Mouse (Mus musculus): ENCODE measurements around the gene Arhgef3. TPM values are rescaled to one million over a fixed set of nuclear protein-coding genes. Genes with fewer than 3 reads are reported as not detected.
A peak's percentile ranks its signal among the peaks of the same experiment; 100 is the strongest.

Gene Arhgef3
- total and polyA plus RNA-seq, 3 experiments, result 11.1 to 27.8 (median 23.0) TPM

DNA sequence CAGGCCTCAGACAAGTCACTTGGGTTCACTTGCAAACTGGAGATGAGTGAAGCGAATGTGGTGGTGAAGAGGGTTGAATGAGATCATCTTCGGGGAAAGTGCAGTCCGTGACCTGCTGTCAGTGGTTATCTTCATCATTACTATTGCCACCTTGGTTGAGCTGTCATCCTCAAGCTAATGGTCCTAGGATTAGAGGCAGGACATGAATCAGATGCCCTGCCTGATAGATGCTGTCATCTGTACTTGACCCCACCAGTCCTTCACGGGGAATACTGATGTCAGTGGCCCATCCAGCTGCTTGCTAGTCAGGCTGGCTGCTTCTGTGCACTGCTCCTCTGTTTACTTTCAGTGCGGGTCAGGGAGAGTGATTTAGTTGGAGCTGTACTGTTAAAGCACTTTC lies 53.7 kb downstream of the Arhgef3 start:
- Histone ChIP-seq H3K79me2 (replicated peaks; ENCODE audit: control insufficient read depth, insufficient read depth, low read length) (no peaks in the 10 kb centered on the region), H3K36me3 (ENCODE audit: control insufficient read depth, insufficient read depth, low read length) (peaks cover 3% of the 10 kb centered on the region; the same call in 1 of the 2 replicates), H3K9ac (ENCODE audit: low read depth, low read length) (no peak overlapping the region), H3K4me3 (no peak overlapping the region), H3K4me1 (ENCODE audit: control insufficient read depth, insufficient read depth, low read length) (peaks cover 18% of the 10 kb centered on the region), H3K27me3 (ENCODE audit: control insufficient read depth, insufficient read depth, low read length) (no peaks in the 10 kb centered on the region), H3K27ac (no peak overlapping the region)
- 81% methylated on average over 5 of the region's 5 CpGs for WGBS
- TF ChIP-seq POLR2A (IDR thresholded peaks at IDR 0.05; ENCODE audit: insufficient read depth, low read depth, low read length) (no peak), EP300 (IDR thresholded peaks at IDR 0.05; ENCODE audit: insufficient read depth, low read depth, low read length) (no peak), CTCF (IDR thresholded peaks at IDR 0.05) (no peak)
- intact Hi-C loops (cut with DNase I), result no loop called here
- no peak for DNase-seq

DNA sequence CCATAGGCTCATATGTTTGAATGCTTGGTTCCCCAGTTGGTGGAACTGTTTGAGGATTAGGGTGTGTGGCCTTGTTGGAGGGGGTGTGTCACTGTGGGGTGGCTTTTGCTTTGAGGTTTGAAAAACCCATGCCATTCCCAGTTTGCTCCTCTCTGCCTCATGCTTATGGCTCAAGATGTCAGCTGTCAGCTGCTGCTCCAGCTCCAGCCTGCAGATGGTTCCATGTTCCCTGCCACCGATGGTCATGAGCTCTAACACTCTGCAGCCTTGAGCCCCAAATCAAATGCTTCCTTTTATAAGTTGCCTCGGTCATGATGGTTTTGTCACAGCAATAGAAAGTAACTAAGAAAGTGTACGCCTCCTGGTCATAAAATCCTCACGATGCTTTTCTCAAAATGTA lies 54.6 kb downstream of the Arhgef3 start:
- Histone ChIP-seq H3K4me1 (ENCODE audit: control insufficient read depth, insufficient read depth, low read length) (peaks cover 22% of the 10 kb centered on the region), H3K9ac (ENCODE audit: low read depth, low read length) (no peak overlapping the region), H3K4me3 (no peak overlapping the region), H3K27me3 (ENCODE audit: control insufficient read depth, insufficient read depth, low read length) (no peaks in the 10 kb centered on the region), H3K27ac (no peak overlapping the region), H3K36me3 (ENCODE audit: control insufficient read depth, insufficient read depth, low read length) (peaks cover 3% of the 10 kb centered on the region; the same call in 1 of the 2 replicates), H3K79me2 (replicated peaks; ENCODE audit: control insufficient read depth, insufficient read depth, low read length) (no peaks in the 10 kb centered on the region)
- TF ChIP-seq CTCF (IDR thresholded peaks at IDR 0.05), result no peak
- no peak for TF ChIP-seq EP300 (IDR thresholded peaks at IDR 0.05; ENCODE audit: insufficient read depth, low read depth, low read length)
- no peak for TF ChIP-seq POLR2A (IDR thresholded peaks at IDR 0.05; ENCODE audit: insufficient read depth, low read depth, low read length)
- no peak for DNase-seq
- WGBS, result 84% methylated on average over 4 of the region's 4 CpGs
- intact Hi-C loops (cut with DNase I), result no loop called here

DNA sequence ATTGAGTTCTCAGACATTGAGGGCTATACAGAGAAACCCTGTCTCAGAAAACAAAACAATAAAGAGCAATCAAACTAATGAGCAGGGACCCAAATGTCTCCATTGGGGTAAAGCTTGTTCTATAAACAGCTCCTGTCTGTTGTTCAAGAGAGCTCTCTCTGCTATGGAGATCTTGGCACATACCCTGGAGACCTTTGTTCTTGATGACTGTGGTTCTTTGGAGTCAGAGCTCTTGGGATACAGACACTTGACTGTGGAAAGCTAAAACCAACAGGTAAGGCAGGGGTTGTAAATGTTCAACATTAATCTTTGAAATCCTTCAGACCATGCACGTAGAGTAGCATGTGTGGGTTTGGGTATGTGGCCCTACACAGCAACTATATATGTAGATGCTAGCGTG lies 55.7 kb downstream of the Arhgef3 start:
- Histone ChIP-seq H3K27ac (peak overlapping the region; percentile 55; the same call in 1 of the 2 replicates), H3K4me3 (no peak overlapping the region), H3K27me3 (ENCODE audit: control insufficient read depth, insufficient read depth, low read length) (no peaks in the 10 kb centered on the region), H3K36me3 (ENCODE audit: control insufficient read depth, insufficient read depth, low read length) (peaks cover 3% of the 10 kb centered on the region; the same call in 1 of the 2 replicates), H3K4me1 (ENCODE audit: control insufficient read depth, insufficient read depth, low read length) (peaks cover 24% of the 10 kb centered on the region), H3K9ac (ENCODE audit: low read depth, low read length) (no peak overlapping the region), H3K79me2 (replicated peaks; ENCODE audit: control insufficient read depth, insufficient read depth, low read length) (no peaks in the 10 kb centered on the region)
- DNase-seq, result no peak
- TF ChIP-seq POLR2A (IDR thresholded peaks at IDR 0.05; ENCODE audit: insufficient read depth, low read depth, low read length), result no peak
- TF ChIP-seq EP300 (IDR thresholded peaks at IDR 0.05; ENCODE audit: insufficient read depth, low read depth, low read length), result no peak
- no peak for TF ChIP-seq CTCF (IDR thresholded peaks at IDR 0.05)
- intact Hi-C loops (cut with DNase I), result no loop called here
- 99% methylated on average over 2 of the region's 2 CpGs for WGBS

DNA sequence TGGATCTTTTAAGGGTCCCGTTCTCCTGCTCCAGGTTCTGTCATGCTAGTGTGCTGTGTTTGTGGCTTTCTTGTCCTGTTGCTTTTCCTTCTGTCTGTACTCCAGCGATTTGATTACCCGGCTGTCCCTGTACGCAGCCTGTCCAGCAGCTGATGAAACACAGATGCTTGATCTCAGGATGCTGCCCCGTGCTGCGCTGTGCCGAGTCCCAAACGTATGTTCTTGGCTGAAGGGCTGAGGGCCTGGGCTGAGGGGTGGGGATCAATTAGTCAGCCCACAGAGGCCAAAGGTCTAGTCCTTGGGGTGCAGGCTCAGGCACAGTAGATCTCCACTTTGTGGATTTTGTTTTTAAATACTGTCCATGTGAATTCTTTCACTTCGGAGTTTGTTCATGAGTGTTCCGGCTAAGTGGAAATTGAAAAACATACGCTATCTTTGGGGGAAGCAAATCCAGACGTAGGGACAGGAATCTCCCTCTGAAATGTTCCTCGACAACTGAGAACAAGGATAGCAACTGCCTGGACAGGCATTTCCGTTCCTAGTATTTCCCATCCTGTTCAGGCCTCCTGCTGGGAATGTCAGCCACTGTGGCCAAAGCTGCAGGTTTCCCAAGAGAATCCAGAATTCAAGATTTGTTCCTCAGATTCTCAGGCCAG lies 56.6 kb downstream of the Arhgef3 start:
- TF ChIP-seq CTCF (IDR thresholded peaks at IDR 0.05) (peak; percentile 13; the same call in 1 of the 2 replicates), EP300 (IDR thresholded peaks at IDR 0.05; ENCODE audit: insufficient read depth, low read depth, low read length) (0 out of 2 replicates have a peak, but pooled peaks have one; percentile 41), POLR2A (IDR thresholded peaks at IDR 0.05; ENCODE audit: insufficient read depth, low read depth, low read length) (no peak)
- Histone ChIP-seq H3K9ac (ENCODE audit: low read depth, low read length) (no peak overlapping the region), H3K27me3 (ENCODE audit: control insufficient read depth, insufficient read depth, low read length) (no peaks in the 10 kb centered on the region), H3K4me3 (no peak overlapping the region), H3K79me2 (replicated peaks; ENCODE audit: control insufficient read depth, insufficient read depth, low read length) (no peaks in the 10 kb centered on the region), H3K4me1 (ENCODE audit: control insufficient read depth, insufficient read depth, low read length) (peaks cover 24% of the 10 kb centered on the region), H3K27ac (peak overlapping the region; percentile 55), H3K36me3 (ENCODE audit: control insufficient read depth, insufficient read depth, low read length) (peaks cover 3% of the 10 kb centered on the region; the same call in 1 of the 2 replicates)
- WGBS, result 33% methylated on average over 14 of the region's 14 CpGs
- intact Hi-C loops (cut with DNase I), result no loop called here
- DNase-seq, result peak; percentile 70 to 73

DNA sequence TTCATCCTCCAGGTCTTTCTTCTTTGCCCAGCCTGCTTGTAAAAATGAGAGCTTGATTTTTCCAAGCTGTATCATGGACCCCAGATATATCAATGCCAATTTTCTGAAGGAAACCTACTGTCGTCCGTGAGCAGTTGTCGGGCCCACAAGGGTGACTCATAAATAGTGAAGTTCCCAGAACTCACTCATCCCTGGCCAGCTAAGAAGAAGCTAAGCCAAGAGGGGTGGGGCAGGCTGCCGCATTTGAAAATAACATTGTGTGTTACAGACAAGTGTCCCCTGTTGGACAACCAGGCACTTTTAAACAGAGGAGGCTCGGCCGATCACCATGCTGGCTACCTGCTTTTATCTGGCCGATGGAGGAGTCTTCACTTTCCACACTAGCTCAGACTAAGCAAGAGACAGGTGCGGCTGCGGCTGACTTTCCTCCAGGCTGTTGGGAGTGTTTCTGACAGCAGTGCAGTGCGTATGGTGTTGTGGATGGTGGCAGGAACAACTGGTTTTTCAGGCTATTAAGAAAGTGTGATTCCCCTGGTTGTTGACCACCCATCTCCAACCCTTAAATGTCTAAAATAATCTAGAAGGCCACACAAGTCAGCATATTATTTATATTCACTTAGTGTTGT lies 58.6 kb downstream of the Arhgef3 start:
- TF ChIP-seq EP300 (IDR thresholded peaks at IDR 0.05; ENCODE audit: insufficient read depth, low read depth, low read length) (no peak), CTCF (IDR thresholded peaks at IDR 0.05) (peak; percentile 35)
- Histone ChIP-seq H3K79me2 (replicated peaks; ENCODE audit: control insufficient read depth, insufficient read depth, low read length) (no peaks in the 10 kb centered on the region), H3K36me3 (ENCODE audit: control insufficient read depth, insufficient read depth, low read length) (peaks cover 5% of the 10 kb centered on the region; the same call in 1 of the 2 replicates), H3K9ac (ENCODE audit: low read depth, low read length) (no peak overlapping the region), H3K4me3 (no peak overlapping the region), H3K4me1 (ENCODE audit: control insufficient read depth, insufficient read depth, low read length) (peaks cover 25% of the 10 kb centered on the region), H3K27me3 (ENCODE audit: control insufficient read depth, insufficient read depth, low read length) (no peaks in the 10 kb centered on the region), H3K27ac (peak overlapping the region; percentile 58)
- peak; percentile 72 to 78 for DNase-seq
- intact Hi-C loops (cut with DNase I), result no loop called here
- 37% methylated on average over 10 of the region's 10 CpGs for WGBS

DNA sequence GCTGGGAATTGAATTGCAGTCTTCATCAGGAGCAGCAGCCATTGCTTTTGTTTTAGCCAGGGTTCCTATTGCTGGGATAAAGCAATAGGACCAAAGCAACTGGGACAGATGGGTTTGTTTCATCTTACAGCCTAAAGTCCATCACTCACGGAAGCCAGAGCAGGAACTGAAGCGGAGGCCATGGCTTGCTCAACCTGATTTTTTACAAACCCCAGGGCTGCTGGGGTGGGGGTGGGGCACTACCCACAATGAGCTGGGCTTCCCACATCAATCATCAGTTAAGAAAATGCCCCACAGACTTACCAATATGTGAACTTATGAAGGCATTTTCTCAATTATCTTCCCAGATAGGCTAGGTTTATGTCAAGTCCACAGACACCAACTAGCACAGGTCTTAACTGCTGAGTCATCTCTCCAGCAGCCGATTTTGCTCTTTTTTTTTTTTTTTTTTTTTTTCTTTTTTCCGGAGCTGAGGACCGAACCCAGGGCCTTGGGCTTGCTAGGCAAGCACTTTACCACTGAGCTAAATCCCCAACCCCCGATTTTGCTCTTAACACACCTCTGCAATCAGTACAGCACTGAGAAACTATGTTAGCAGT lies 59.6 kb downstream of the Arhgef3 start:
- H3K4me1 ChIP-seq (ENCODE audit: control insufficient read depth, insufficient read depth, low read length), result peaks cover 33% of the 10 kb centered on the region
- H3K27ac ChIP-seq, result no peak overlapping the region
- TF ChIP-seq POLR2A (IDR thresholded peaks at IDR 0.05; ENCODE audit: insufficient read depth, low read depth, low read length) (no peak), EP300 (IDR thresholded peaks at IDR 0.05; ENCODE audit: insufficient read depth, low read depth, low read length) (no peak), CTCF (IDR thresholded peaks at IDR 0.05) (no peak)
- no peaks in the 10 kb centered on the region for H3K27me3 ChIP-seq (ENCODE audit: control insufficient read depth, insufficient read depth, low read length)
- peaks cover 5% of the 10 kb centered on the region; the same call in 1 of the 2 replicates for H3K36me3 ChIP-seq (ENCODE audit: control insufficient read depth, insufficient read depth, low read length)
- 49% methylated on average over 6 of the region's 6 CpGs for WGBS
- no peak overlapping the region for H3K4me3 ChIP-seq
- H3K9ac ChIP-seq (ENCODE audit: low read depth, low read length), result no peak overlapping the region
- H3K79me2 ChIP-seq (replicated peaks; ENCODE audit: control insufficient read depth, insufficient read depth, low read length), result no peaks in the 10 kb centered on the region
- DNase-seq, result no peak
- intact Hi-C loops (cut with DNase I), result no loop called here

Measured in heart, adult 2 months (tissue).